Mouse (Mus musculus) layer of hippocampus, postnatal 36 days (tissue): ENCODE data around the gene Fam129c. TPM values are rescaled to one million over a fixed set of nuclear protein-coding genes. Genes with fewer than 3 reads are reported as not detected.
A peak's percentile ranks its signal among the peaks of the same experiment; 100 is the strongest.

Experiments
- DNase-seq, 2 experiments: peaks; one replicate each; pipeline ENCODE4 v3.0.0; 2022
- total RNA-seq, 2 experiments: library from RNA; stranded (reverse); gene quantifications; 2 replicates each; pipeline ENCODE4 v1.2.3; 2021

Fam129c gene
- 1 to 10 TPM; 3.7 to 4.5 TPM for total RNA-seq

DNA sequence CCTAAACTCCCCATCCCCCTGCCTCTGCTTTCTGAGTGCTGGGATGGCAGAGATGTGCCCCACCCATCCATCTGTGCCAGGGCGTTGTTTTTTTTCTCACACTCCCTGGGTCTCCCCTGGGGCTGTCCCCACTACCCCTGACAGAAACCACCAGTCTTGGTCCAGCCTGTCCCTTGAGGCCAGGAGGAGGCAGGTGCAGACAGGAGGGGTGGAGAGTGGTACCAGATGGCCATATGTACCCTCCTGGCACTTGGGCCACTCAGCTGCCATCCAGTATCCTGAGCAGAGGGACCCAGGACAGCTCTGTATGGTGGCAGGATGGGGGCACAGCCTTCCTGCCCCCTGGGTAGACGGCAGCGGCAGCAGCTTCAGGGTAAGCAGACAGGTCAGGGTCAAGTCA, at the start of gene Fam129c:
Gene Fam129c, plus strand, starts transcription at position 198 of the 400 bp plus-strand sequence.
- DNase-seq, result no peak

DNA sequence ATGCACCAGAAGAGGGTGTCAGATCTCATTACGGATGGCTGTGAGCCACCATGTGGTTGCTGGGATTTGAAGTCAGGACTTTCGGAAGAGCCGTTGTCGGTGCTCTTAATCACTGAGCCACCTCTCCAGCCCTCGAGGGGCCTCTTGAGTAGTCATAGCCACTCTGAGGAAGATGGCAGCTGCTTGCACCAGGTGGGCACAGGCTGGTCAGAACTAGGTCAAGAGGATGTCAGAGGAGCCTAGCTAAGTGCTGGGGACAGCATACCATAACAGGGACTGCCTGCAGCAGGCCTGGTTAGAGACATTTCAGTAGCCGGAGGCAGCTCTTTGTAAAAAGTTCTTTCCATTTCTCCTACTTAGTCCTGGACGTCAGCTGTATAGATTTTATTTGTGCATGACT, 46.7 kb upstream of the Fam129c start:
- DNase-seq, result no peak

DNA sequence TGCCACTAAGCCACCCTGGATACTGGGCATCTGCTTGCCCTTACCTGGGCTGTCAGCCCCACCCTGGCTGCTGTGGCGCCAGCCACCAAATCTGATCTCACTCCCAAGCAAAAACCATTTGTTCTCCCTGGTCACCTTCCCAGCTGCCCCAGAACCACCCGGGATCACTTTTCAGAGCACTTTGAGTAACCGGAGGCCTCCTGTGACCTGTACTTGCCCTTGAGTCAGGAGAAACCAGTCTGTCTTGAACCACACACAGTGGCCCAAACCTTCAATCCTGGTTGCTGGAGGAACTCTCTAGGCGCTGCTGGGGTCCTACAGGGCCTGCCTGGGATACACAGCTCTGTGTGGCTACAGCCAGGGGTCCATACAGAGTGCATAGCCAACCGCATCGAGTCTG, 44.7 kb upstream of the Fam129c start:
- DNase-seq, result no peak

DNA sequence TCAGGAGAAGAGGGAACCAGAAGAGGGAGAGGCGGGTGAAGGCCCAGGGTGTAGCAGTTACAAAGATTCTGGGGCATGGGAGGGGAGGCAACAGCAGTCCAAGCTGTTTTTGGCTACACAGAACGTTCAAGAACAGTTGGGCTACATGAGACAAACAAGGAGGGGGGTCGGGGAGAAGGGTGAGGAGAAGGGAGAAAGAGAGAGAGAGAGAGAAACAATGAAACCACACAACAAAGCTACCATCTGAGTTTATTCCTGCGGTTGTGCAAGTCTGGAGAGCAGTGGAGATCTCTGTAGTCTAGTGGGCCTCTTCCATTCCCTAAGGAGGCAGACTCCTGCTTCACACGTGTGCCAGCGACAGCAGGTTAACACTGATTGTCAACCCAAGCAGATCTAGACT, 43.4 kb upstream of the Fam129c start:
- no peak for DNase-seq

DNA sequence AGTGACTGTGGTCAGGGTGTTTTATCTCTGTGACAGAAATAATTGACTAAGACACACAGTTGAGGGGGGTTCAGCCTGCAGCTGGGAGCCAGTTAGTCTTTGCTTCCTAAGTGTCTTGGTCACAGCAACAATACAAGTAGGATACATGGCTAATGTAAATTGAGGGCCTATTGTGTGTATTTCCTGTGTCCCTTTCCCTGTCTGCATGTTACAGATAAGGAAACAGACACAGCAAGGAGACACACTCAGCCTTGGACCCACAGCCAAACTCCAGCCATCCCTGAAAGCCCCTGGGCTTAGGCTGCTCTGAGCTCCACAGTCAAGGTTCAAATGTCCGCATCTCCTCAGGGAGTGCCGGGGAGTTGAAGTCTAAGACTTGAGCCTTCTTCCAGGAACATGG, 42.8 kb upstream of the Fam129c start:
- DNase-seq, result no peak

DNA sequence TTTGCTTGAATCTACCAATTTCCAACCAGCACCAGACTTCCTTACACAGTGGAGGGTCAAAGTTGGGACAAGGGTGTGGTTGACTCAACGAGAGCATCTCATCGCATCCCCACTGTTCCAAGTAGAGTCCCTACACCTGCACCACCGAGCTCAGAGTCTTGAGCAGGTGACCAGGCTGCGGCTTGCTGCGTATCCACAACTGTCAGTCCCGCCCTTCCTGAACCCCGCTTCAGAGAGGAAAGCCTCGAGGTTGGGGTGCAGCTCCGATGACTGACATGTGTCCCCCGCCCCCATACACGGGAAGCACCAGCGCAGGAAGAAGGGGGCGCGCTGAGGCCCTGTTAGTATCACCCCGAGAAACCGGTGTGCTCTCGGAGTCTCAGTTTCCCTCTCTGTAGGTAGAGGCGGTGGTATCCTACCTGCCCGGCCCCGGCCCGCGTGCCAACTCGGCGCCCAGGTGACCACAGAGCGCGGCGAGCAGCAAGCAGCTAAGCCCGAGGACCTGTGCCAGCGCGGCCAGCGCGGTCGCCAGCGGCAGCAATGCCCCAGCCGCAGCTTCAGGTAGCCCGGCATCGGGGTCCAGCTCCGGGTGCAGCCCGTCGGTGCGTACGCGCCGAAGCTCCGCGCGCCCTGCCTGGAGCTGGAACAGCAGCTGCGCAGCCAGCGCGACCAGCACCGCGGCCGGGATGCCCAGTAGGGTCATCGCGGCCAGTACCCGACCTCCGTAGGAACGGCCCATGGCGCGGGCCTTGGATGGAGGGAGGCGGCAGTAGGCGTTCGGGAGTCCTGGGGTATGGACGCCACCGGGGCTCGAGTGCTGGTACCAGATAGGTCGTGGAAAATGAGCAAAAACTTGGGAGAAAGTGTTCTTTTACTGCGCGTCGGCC, 39.1 kb upstream of the Fam129c start, which contains the start of gene Tmem221:
Gene Tmem221, minus strand, starts transcription at position 801 of the 887 bp plus-strand sequence.
- DNase-seq, result no peak

DNA sequence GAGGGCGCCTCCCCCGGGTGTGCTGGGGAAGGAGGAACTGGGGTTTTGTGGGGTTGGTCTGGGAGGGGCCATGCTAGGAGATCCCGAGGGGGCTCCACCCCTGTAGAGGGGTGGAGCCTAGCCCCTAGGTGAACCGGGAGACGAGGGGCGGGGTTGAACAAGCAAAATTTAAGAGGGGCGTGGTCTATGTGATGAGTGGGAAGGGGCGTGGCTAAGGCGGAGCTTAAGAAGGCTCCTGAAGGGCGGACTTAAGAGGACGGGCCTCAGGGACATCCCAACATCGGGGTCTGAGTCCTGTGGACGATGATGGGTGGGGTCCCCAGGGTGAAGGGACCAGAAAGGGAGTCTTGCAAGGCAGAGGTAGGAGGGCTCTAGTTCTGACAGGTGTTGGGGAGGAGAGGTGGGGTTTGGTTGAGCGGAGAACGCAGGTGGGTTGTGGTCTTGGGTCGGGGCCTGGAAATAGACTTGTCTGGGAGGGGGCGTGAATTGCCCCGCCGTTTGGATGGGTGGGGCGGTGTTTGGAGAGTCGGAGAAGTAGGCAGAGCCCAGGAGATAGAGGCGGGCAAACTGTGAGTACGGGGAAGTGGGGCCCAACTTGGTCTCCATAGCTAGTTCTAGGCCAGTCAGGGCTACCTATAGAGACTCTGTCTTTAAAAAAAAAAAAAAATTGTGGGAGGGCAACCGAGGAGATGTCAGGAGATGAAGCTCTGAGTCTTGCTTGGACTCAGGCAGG, 38.3 kb upstream of the Fam129c start:
- DNase-seq, result no peak

DNA sequence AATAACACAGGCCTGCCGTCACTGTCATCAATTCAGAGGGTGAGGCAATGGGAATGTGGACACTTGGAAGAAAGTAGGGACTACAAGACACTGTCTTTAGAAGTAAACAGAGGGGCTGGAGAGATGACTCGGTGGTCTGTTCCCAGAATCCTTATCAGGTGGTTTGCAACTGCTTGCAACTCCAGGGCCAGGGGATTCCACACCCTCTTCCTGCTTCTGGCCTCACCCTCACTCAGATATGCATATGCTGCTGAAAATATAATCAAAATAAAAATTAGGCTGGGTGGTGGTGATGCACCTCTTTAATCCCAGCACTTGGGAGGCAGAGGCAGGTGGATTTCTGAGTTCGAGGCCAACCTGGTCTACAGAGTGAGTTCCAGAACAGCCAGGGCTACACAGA, 37.4 kb upstream of the Fam129c start:
- DNase-seq, result no peak

DNA sequence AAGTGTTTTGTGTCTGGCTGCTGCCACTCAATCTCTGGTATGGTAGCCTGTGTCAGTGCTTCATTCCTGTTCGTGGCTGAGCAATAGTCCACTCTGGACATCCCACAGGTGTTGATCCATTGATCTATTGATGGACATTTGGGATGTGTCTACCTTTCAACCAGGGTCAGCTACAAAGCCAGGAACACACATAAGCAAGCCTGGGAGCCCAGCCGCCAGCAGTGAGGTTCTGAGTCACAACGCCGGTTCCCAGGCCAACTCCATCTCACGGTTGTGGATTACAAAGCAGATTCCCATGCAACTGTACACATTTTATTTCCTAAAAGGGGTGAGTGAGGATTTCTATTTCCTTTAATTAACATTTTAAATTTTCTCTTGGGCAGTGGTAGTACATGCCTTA, 36.7 kb upstream of the Fam129c start:
- no peak for DNase-seq

DNA sequence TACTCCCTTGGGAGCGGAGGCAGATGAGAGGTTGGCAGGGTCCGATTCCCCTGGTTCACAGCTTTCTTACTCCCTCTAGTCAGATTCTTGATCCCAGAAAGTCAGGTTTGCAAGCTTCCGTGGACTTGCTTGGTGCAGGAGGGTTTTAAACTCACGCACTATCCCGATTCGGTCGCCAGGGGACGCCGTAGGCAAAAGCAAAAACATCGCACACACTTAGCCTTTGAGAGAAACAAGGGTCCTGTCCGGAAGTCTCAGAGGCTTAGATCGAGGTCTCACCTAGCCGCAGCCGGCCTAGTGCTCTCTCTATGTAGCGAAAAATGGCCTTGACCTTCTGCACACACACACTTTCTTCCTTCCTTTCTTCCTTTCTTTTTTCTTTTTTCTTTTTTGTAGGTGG, 36.0 kb upstream of the Fam129c start:
- DNase-seq, result peak; percentile 46 to 68

DNA sequence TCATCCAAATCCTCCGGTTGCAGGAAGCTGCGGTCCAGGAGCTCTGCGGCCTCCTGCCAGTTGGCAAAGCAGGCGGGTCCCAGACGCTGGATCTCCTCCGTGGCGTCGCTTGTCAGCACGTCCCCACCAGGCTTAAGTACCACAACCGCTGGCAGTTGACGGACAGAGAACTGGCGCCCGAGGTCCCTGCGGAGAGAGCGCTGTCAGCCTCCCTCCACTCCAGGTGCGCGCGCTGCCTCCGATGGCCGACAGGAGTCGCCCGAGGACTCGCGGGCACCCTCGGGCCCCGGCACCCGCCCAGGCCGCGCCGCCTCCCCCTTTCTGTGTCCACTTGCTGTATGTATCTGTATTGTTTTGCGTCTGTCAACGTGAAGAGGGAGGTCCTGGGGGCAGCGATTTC, 34.7 kb upstream of the Fam129c start:
- peak; percentile 56 to 74 for DNase-seq

DNA sequence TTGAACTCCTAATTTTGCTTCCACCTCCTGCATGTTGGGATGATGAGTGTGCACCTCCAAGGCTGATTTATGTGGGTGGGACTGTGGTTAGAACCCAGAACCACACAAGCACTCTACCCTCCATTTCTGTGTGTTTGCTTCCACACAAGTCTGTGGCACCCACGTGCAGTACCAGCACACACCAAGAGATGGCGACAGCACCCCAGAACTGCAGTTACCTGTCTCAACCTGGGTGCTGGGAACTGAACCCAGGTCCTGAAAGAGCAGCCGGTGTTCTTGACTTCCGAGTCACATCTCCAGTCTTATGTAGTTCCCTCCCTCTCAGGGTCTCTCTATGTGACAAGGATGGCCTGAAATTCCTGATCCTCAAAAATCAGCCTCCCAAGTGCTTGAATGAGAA, 33.5 kb upstream of the Fam129c start:
- no peak for DNase-seq

DNA sequence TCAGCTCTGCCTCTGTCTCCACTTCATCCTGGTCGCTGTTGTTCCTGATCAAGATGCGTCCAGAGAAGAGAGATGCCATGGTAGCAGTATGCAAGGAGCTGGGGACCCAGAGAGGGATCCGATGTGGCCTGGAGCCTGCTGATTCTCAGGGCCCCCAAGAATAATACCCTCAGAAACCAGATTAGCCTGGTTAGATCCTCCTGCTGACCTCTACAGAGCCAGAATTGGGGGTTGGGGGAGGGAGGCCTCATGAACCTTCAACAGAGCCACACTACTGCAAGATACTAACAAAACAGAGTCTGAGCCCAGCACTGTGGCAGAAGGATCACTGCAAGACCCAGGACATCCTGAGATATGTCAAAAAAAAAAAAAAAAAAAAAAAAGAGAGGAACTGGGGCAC, 30.9 kb upstream of the Fam129c start, which contains the start of gene Nxnl1:
Gene Nxnl1, minus strand, starts transcription at position 101 of the 400 bp plus-strand sequence.
- no peak for DNase-seq

DNA sequence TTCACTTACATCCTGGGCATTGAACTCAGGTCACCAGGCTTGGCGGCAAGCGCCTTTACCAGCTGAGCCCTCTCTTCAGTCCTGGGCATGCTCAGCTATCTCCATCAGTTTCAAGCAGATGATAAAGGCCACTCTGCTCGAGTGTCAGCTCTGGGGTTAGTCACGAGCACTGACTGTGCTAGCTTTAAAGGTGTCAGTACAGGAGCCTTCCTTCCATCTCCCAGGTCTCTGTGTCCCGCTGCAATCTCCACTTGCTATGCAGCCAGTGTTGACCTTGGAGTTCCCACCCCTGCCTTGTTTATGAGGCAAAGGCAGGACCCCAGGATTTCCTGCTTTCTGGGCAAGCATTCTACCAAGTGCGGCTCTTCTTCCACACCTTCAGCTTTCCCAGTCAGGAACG, 29.9 kb upstream of the Fam129c start:
- no peak for DNase-seq

DNA sequence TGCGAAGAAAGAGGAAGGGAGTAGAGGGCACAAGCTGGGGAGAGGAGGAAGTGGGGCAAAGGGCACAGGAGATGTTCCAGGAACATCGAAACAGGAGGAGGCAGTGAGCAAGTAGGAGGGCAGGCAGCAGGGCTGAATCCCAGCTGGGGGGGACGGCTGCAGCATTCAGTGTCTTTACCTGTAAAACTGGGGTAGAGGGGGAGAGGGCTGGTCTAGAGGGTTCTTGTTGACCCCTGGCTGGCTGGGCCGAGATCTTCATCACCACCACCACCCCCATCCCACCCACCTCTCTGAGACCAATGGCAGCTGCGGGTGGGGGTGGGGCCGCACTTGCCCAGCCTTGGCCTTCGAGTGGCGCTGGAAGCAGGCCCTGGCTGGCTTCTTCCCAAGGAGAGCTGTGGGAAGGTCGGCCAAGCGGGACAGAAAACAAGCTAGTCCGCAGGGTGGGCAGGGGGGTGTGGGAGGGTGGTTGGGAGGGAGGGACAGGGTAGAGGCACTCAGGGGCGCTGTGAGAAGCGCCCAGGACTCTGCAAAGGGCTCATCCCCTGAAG, 29.0 kb upstream of the Fam129c start, which contains the start of gene Slc27a1:
Gene Slc27a1, plus strand, starts transcription at position 496 of the 551 bp plus-strand sequence.
- DNase-seq, result peak; percentile 67 to 77

DNA sequence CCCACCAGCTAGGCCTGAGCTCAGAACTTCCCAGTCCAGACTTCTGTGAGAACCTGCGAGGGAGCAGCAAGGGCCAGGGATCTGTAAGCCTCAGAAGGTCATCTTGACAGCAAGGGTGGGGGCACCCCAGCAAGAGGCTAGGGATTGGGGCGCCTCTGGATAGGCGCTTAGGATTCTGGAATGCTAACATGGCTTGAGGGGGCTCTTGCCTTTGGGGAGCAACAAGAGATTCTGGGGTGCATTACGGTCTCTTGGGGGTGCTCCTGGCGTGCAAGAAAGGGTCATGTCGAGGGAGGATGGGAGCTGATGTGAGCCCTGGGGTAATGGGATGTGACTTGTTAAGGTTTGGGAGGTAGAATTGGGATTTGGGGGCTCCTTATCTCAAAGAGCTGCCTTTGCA, 28.5 kb upstream of the Fam129c start:
- no peak for DNase-seq

DNA sequence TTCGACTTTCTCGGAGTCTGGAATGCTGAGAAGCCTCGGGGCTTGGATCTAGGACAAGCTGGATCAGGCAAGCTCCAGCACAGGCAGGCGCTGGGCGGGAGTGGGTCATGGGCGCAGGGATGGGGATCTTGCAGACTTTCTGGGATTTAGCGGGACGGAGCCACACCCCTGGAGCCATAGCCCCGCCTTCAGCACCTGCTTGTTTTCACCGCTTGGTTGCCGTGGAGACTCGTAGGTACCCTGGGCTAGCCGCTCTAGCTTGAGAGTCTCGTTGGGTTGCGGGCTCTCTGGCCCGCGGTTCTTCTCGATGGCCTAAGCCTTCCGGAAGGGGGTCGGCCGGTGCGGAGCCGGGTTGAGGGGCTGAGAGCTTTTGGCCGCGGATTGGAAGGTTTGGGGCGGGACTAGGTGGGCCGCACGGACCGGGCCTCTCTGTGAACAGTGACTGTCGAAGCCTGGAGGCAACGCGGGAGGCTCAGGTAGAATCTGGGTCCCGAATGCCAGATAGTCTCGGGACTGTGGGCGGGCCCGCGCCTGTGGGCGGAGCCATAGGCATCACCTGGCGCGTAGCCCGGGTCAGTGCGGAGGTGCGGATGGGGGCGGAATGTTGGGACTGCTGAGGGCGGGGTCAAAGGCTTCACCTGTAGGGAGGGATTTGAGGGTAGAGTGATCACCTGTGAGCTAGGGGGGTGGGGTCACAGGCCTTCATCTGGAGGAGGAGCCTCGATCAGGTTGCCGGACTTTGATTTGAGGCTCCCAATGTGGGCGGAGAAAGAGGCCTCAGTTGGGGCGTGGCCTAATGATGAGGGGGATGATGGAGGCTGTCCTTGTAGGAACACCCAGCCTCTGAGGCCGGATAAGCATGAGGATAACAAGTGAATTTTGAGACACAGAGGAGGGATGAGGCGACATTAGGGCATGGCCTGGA, 27.8 kb upstream of the Fam129c start:
- DNase-seq, result peak; percentile 76 to 81

DNA sequence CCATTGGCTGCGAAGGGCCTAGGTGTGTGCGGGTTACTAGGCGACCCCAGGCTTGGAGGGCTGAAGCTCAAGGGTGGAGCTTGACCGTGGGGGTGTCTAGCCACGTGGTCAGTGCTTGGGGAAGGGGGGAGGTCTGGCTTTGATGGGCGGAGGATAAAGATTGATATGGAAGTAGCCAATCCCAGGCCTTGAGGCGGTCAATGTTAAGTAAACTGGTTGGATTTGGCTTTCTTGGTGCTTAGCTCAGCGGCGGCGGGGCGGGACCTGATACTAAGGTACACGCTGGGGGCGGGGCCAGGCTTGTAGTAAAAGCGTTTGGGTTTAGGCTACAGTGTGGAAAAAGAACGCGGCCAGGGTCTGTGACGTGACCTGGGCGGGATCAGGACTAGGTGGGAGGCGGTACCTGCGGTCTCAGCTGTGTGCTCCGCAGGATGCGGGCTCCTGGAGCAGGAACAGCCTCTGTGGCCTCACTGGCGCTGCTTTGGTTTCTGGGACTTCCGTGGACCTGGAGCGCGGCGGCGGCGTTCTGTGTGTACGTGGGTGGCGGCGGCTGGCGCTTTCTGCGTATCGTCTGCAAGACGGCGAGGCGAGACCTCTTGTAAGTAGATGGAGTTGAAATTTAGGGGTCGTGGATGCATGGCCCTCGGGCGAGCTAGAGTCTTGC, 27.0 kb upstream of the Fam129c start:
- DNase-seq, result peak; percentile 94 to 95

DNA sequence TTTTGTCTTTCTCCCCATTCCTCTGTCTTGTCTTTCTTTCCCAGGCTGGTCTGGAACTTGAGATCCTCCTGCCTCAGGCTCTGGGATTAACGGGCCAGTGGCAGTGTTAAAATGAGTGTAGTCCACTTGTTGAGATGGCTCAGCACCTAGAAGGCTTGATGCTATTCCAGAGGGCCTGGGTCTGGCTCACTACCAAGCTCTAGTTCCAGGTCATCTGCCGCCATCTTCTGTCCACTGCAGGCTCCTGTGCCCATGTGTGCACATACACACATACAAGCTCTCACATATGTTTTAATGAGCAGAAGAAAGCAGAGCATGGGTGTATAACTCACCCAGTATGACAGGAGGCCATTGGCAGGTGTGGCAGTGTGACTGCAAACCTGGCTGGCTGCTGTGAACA, 25.4 kb upstream of the Fam129c start:
- no peak for DNase-seq

DNA sequence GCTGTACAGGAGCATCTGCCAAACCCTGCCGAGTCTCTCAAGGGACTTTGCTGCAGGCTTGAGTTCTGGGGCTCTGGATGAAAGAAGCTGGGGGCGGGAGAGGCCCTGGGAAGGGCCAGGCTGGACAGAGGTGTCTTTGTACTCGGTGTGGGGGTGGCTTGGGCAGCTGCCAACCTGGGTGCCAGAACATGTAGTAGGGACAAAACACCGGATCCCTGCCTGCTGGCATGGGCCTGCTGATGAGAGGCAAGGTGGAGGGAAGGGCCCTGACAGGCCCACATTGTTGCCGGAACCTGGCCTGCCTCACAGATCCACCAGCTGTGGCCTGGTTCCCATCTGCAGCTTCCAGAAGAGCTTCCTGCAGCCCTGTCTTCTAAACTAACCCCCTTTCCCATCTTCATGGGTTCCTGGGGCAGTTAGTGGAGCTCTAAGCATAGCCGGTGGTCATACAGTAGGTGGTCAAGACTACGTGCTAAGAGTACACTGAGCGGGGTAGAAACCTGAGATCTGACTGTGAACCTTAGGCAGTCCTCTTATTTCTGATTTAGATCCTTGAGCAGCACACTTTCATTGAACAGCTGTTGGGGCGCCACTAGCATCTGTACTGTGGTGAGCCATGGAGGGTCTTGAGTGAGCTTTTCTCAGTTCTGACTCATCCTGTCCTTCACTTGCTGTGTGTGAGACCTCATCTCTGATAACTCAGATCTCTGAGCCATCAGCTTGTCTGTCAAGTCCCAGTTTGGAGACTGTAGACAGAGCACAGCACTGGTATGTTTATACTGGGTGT, 24.4 kb upstream of the Fam129c start:
- DNase-seq, result peak; percentile 80 to 89

DNA sequence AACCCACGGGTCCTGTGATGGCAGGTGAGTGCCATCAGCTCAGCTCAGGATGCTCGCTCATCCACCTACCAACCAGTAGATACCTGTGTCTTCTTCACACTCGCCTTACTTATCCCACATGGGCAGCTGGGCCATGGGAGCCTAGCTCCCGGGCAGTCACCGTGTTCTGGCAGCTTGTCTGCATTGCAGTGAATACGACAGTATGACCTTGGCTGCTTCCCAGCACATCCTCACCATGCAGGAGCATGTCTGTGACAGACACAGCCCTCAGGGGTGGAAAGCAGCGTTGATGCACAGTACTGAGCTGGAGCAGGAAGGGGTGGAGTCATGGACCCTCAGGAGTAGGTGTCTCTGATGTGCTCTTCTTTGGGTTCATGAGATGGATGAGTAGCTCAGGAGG, 23.0 kb upstream of the Fam129c start:
- DNase-seq, result no peak
